Mouse (Mus musculus) brain, embryonic 14.5 days (tissue): ENCODE data around the gene Arhgap29.

Experiments
- CTCF ChIP-seq: fragments of 200-500 bp; IDR thresholded peaks from 2 replicates; pipeline ENCODE4 v1.5.1; 2012; ENCODE audit warnings: inconsistent platforms, mild to moderate bottlenecking, moderate library complexity, borderline replicate concordance; ENCODE audit not compliant: insufficient read depth, insufficient read length; ENCODE audit errors: extremely low read depth
- POLR2A ChIP-seq: fragments of 200-500 bp; IDR thresholded peaks from 2 replicates; pipeline ENCODE4 v1.6.1; 2012; ENCODE audit warnings: mild to moderate bottlenecking, inconsistent platforms, borderline replicate concordance; ENCODE audit not compliant: poor library complexity, insufficient read depth, insufficient read length, severe bottlenecking; ENCODE audit errors: extremely low read depth

- TF ChIP-seq CTCF, result no peak
- no peak for TF ChIP-seq POLR2A
Measured at GRCm38 (mm10) chr3:122026676-122027075, 74.3 kb downstream of the Arhgap29 start.
